ENCODE assay signal across 27 mouse cellular contexts in the genomic region with DNA sequence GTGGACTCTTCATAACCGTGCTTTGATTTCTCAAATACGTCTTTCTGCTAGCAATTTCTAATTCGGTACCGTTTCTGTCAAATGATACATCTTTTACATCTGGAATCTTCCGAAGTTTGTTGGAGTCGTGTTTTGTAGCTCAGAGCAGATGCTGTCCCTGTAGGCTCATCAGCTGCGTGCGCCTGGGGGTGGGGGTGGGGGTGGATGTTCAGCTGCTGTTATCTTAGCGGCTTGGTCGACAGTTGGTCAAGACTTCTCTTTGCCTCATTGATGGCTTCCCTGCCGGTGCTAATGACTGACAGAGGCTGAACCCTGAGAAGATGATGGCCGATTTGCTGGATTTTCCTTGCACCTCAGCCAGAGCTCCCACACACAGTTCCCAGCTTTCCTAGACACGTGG. TPM values are rescaled to one million over a fixed set of nuclear protein-coding genes. Genes with fewer than 3 reads are reported as not detected.
"Had no signal": no experiment of that assay in that cellular context is flagged by ENCODE, and none has a peak within 500 bp of the region (broad histone marks: within the 10 kb centered on the region; RNA-seq: fewer than 3 reads in every experiment).

No protein-coding gene starts in this region.

- H3K4me1 ChIP-seq: heart, embryonic 10.5 days; heart, embryonic 13.5 days; heart, embryonic 15.5 days; hindbrain, embryonic 13.5 days; hindbrain, embryonic 15.5 days; kidney, embryonic 15.5 days; limb, embryonic 13.5 days; limb, embryonic 15.5 days had no signal

- DNase-seq: forebrain, postnatal 0 days; gastrocnemius, adult 2 months; gastrocnemius, postnatal 10 days; gastrocnemius, postnatal 25 days; heart, adult 18-20 months; heart, postnatal 14 days; heart, postnatal 36 days; kidney, adult 11 months; kidney, adult 2 months; kidney, adult 9 months; kidney, postnatal 14 days; kidney, postnatal 36 days; layer of hippocampus, adult 9-11 months; layer of hippocampus, postnatal 36 days; lung, adult 18-20 months had no signal

- H3K4me2 ChIP-seq: heart, embryonic 13.5 days; heart, embryonic 15.5 days; hindbrain, embryonic 13.5 days; hindbrain, embryonic 15.5 days; kidney, embryonic 15.5 days; limb, embryonic 13.5 days; limb, embryonic 15.5 days; liver, embryonic 15.5 days had no signal

- H3K4me3 ChIP-seq: gastrocnemius, adult 2 months; heart, embryonic 10.5 days; heart, embryonic 13.5 days; heart, embryonic 15.5 days; hindbrain, embryonic 13.5 days; hindbrain, embryonic 15.5 days; kidney, embryonic 15.5 days; limb, embryonic 13.5 days; limb, embryonic 15.5 days; liver, embryonic 15.5 days had no signal

- ATAC-seq: forebrain, postnatal 0 days; hindbrain, postnatal 0 days; intestine, embryonic 16.5 days had no signal

- H3K9me3 ChIP-seq: heart, embryonic 10.5 days; heart, embryonic 13.5 days; heart, embryonic 15.5 days; hindbrain, embryonic 13.5 days; hindbrain, embryonic 15.5 days; kidney, embryonic 15.5 days; limb, embryonic 13.5 days; limb, embryonic 15.5 days; liver, embryonic 15.5 days had no signal

- H3K27ac ChIP-seq: gastrocnemius, adult 2 months; heart, embryonic 10.5 days; heart, embryonic 13.5 days; heart, embryonic 15.5 days; hindbrain, embryonic 13.5 days; hindbrain, embryonic 15.5 days; hindbrain, postnatal 0 days; kidney, embryonic 15.5 days; kidney, postnatal 0 days; limb, embryonic 13.5 days; limb, embryonic 15.5 days; liver, embryonic 15.5 days had no signal

- H3K27me3 ChIP-seq: hindbrain, embryonic 13.5 days; hindbrain, embryonic 15.5 days; kidney, embryonic 15.5 days; limb, embryonic 15.5 days had no signal

- H3K36me3 ChIP-seq: heart, embryonic 10.5 days; heart, embryonic 13.5 days; heart, embryonic 15.5 days; hindbrain, embryonic 13.5 days; hindbrain, embryonic 15.5 days; kidney, embryonic 15.5 days; limb, embryonic 13.5 days; limb, embryonic 15.5 days; liver, embryonic 15.5 days had no signal

- H3K9ac ChIP-seq: forebrain, postnatal 0 days; heart, embryonic 13.5 days; heart, embryonic 15.5 days; hindbrain, embryonic 13.5 days; hindbrain, embryonic 15.5 days; kidney, embryonic 15.5 days; limb, embryonic 13.5 days; limb, embryonic 15.5 days; liver, embryonic 15.5 days had no signal

RNA-seq across cellular contexts. Expression of a gene that starts 13.4 kb away (rescaled TPM):
- total RNA-seq: gastrocnemius, adult 2 months; gastrocnemius, postnatal 25 days had no signal
- polyA plus RNA-seq: heart, embryonic 10.5 days had no signal
